Mouse (Mus musculus) lung, embryonic 16.5 days (tissue): ENCODE data around the gene Gpr135. TPM values are rescaled to one million over a fixed set of nuclear protein-coding genes. Genes with fewer than 3 reads are reported as not detected.
A peak's percentile ranks its signal among the peaks of the same experiment; 100 is the strongest.

Experiments used
- ATAC-seq: fragments of 200-750 bp; cut with Nextera tagmentation; 2 replicates; pipeline ENCODE4 v1.8.0; 2017; ENCODE audit warnings: low read depth, mild to moderate bottlenecking, moderate library complexity
- H3K27ac ChIP-seq: fragments of 300-500 bp; sonication (generic); 2 replicates; pipeline ENCODE4 v1.5.1; 2014; ENCODE audit warnings: mild to moderate bottlenecking, control low read depth, low read length
- H3K27me3 ChIP-seq: fragments of 300-500 bp; sonication (generic); 2 replicates; pipeline ENCODE4 v1.6.1; 2014; ENCODE audit warnings: low read depth, low read length, mixed read lengths; ENCODE audit not compliant: control insufficient read depth, insufficient read depth
- H3K36me3 ChIP-seq: fragments of 300-500 bp; sonication (generic); 2 replicates; pipeline ENCODE4 v1.6.1; 2014; ENCODE audit warnings: low read length; ENCODE audit not compliant: control insufficient read depth, insufficient read depth
- H3K4me1 ChIP-seq: fragments of 300-500 bp; sonication (generic); replicated peaks from 2 replicates; pipeline ENCODE4 v1.6.1; 2014; ENCODE audit warnings: low read length, mixed read lengths; ENCODE audit not compliant: control insufficient read depth, insufficient read depth
- H3K4me2 ChIP-seq: fragments of 300-500 bp; sonication (generic); 2 replicates; pipeline ENCODE4 v1.6.1; 2014; ENCODE audit warnings: low read depth, low read length, control low read depth
- H3K4me3 ChIP-seq: fragments of 300-500 bp; sonication (generic); 2 replicates; pipeline ENCODE4 v1.5.1; 2014; ENCODE audit warnings: mild to moderate bottlenecking, low read length, control low read depth
- H3K9ac ChIP-seq: fragments of 300-500 bp; sonication (generic); 2 replicates; pipeline ENCODE4 v1.6.1; 2014; ENCODE audit warnings: low read length, control low read depth
- H3K9me3 ChIP-seq: fragments of 300-500 bp; sonication (generic); 2 replicates; pipeline ENCODE4 v1.6.1; 2016; ENCODE audit warnings: low read length; ENCODE audit not compliant: control insufficient read depth
- WGBS: fragments of 180-500 bp; shearing (Covaris S2); extraction: QIAGEN DNeasy Blood & Tissue Kit; methylation state at CpG from one replicate; pipeline ENCODE4 v1.1.7; 2014; 5-methylcytosine and 5-hydroxymethylcytosine counted together
- polyA plus RNA-seq: library from polyadenylated mRNA; unstranded; fragments of >200 nt; fragmentation: Nextera tagmentation; extraction: Ambion mirVana; gene quantifications from 2 replicates; pipeline ENCODE4 v1.2.1, GENCODE M21; 2015

Gene Gpr135
- 0.34 and 0.46 TPM in 2 replicates for polyA plus RNA-seq

DNA sequence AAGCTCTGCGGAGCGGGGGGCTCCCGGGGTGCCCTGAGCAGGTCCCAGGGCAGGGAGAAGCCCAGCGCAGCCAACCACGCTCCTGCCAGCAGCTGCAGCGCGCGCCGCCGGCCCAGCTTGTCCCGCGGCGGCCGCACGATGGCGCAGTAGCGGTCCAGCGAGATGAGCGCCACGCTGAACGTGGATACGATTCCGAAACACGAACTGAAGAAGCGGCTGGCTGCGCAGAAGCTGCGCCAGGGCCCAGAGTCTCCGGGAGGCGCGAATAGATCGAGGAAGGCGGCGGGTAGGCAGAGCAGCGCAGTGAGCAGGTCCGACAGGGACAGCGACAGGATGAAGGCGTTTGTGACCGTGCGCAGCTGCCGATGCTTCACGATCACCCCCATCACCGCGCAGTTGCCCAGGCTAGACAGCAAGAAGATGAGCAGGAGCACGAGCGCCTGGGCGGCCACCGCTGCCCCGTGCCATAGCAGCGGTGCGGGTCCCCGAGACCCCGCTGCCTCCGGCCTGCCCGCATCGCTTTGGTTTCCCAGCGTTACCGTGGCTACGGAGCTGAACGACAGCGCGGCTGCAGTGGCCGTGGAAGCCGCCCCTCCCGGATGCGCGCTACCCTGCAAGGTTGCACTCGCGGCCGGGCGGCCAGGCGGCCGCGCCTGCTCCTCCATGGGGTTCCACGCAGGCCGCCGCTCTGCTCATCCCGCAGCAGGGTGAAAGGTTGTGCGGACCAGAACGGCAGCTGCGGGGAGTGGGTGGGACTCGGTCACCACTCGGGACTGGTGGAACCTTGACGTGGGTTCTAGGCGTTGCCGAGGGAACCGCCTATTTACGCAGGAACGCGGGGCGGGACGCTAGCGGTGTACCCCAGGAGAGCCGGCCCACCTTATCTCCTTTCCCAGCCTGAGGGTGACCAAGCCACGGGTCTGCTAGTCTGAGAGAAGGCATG lies at the start of gene Gpr135:
Gene Gpr135 (minus strand): TSS at position 799 of the 943 bp plus-strand sequence.
- Histone ChIP-seq H3K36me3 (0 out of 2 replicates have a peak, but pooled peaks cover 4% of the 10 kb centered on the region), H3K27me3 (peaks cover 12% of the 10 kb centered on the region), H3K4me3 (peak within 1 kb of the TSS; percentile 74), H3K4me1 (peaks cover 4% of the 10 kb centered on the region; the same call in 1 of the 2 replicates), H3K9me3 (no peaks in the 10 kb centered on the region), H3K4me2 (peak within 1 kb of the TSS; percentile 99), H3K9ac (peak within 1 kb of the TSS; percentile 68), H3K27ac (no peak within 1 kb of the TSS)
- ATAC-seq, result peak; percentile 93
- WGBS, result 1% methylated on average over 91 of the region's 94 CpGs

DNA sequence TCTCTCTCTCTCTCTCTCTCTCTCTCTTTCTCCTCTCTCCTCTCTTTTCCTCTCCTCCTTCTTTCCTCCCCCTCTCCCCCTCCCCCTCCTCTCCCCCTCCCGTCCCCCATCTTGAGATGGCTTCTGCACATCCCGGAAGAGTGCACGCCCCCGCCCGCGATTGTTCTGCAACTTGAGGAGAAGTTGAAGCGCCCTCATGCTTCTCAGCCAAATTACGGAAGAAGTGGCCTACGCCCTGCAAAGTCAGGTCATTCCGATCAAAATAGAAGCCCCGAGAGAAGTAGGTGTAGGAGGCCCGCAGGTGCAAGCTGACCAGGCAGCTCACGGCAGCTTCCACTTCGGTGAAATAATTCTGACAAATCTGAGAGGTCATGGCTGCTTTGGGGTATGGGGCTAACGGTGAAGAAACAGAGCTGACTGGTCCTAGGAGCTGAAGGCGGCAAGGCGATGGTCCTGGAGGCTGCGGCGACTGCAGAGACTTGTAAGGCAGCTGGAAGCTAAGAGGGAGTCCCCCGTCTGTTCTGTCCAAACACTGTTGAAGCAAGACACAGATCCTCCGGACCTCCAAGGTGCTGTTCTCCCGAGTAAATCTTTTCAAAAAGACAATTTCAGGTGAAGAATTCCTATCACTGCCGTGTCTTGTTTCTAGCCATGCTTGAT lies 44.9 kb upstream of the Gpr135 start:
- no peaks in the 10 kb centered on the region for H3K27me3 ChIP-seq
- no peak overlapping the region for H3K4me3 ChIP-seq
- ATAC-seq, result no peak
- no peak overlapping the region for H3K9ac ChIP-seq
- H3K4me2 ChIP-seq, result no peak overlapping the region
- WGBS, result 63% methylated on average over 22 of the region's 23 CpGs
- no peaks in the 10 kb centered on the region for H3K4me1 ChIP-seq
- no peak overlapping the region for H3K27ac ChIP-seq
- H3K36me3 ChIP-seq, result no peaks in the 10 kb centered on the region
- H3K9me3 ChIP-seq, result no peaks in the 10 kb centered on the region

DNA sequence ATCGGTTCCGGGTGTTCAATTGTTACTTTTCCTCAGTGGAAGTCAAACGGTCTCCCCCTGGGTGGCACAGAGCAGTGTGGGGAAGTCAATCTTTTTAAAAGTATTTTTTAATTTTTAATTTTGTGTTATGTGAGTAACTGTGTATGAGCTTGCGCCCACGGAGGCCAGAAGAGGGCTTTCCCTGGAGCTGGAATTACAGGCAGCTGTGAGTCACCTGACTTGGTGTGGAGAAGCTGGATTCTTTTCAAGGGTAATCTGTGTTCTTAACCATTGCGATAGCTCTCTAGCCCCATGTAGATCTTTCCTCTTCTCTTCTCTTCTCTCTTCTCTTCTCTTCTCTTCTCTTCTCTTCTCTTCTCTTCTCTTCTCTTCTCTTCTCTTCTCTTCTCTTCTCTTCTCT lies 44.2 kb upstream of the Gpr135 start:
- Histone ChIP-seq H3K27ac (no peak overlapping the region), H3K4me1 (no peaks in the 10 kb centered on the region), H3K9ac (no peak overlapping the region), H3K4me3 (no peak overlapping the region), H3K4me2 (no peak overlapping the region), H3K27me3 (no peaks in the 10 kb centered on the region), H3K36me3 (no peaks in the 10 kb centered on the region), H3K9me3 (no peaks in the 10 kb centered on the region)
- WGBS, result 71% methylated on average over 6 of the region's 6 CpGs
- no peak for ATAC-seq

DNA sequence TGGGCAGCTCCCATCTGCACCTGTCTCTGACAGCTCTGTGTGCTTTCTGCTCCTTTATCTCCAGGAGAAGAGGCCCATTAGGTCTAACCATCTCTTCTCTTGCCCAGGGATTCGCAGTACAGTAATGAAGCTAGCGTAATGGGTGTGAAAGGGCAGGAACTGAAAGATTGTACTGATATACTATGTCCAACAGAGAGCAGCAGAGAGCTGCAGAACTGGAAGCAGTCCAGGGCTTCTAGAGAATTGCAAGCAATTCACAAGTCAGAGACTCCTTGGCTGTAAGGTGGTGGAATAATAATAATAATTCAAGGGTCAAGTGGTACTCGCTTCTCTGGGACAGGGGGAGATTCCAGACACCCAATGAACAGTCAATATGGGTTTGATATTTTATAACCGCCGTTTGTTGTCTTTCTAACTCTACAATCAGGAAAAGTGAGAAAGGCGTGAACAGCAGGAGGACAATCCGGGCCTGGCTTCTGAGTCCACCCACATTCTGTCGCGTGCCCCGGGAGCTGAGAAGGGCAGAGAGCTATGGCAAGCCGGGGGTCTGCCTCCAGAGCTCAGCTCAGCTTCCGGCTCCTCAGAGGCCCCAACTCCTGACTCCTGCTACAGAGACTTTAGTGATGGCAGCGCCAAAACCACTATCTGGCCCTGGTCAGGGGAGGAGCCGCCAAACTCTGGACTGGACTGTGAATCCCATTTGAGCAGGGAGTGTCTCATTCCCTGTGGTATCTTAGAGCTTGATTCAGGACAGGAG lies 33.8 kb upstream of the Gpr135 start:
- no peaks in the 10 kb centered on the region for H3K9me3 ChIP-seq
- H3K27ac ChIP-seq, result no peak overlapping the region
- H3K9ac ChIP-seq, result no peak overlapping the region
- ATAC-seq, result peak; percentile 51; the same call in 1 of the 2 replicates
- peaks cover 3% of the 10 kb centered on the region; the same call in 1 of the 2 replicates for H3K36me3 ChIP-seq
- H3K4me3 ChIP-seq, result no peak overlapping the region
- peak overlapping the region; percentile 18 for H3K4me2 ChIP-seq
- 27% methylated on average over 14 of the region's 14 CpGs for WGBS
- no peaks in the 10 kb centered on the region for H3K27me3 ChIP-seq
- no peaks in the 10 kb centered on the region; the same call in 1 of the 2 replicates for H3K4me1 ChIP-seq

DNA sequence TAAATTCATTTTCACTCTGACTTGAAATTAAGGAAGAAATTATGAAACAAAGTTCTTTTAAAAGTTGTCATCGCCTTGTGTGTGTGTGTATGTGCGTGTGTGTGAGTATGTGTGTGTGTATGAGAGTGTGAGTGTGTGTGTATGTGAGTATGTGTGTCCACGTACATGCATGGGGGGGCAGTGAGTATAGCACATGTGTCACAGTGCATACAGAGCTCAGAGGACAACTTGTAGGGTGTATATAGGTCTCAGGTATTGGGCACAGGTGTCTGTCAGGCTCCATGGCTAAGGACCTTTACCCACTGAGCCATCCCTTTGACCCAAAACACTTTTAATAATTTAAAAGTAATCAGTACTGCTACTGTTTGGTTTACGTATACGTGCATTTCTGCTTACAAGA lies 33.1 kb upstream of the Gpr135 start:
- H3K9ac ChIP-seq, result no peak overlapping the region

DNA sequence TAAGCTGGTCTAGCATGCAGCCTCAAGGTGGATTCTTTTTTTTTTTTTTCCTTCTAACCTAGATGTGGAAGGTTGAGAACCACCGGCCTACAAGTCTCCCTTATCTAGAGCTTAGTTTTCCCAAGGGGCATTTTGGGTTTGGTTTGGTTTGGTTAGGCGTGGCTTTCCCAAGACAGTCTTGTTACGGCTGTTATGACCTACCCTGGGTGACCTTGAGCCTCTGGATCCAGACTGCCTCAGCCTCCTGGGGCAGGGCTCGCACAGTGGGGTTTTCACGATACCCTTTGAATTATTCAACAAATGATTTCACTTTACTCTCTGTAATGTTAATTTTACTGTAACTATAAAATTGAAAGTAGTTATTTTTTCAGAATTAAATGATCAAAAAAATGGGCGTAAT lies 31.9 kb upstream of the Gpr135 start:
- no peaks in the 10 kb centered on the region; the same call in 1 of the 2 replicates for H3K4me1 ChIP-seq
- no peak overlapping the region for H3K4me3 ChIP-seq
- H3K36me3 ChIP-seq, result peaks cover 4% of the 10 kb centered on the region
- H3K27ac ChIP-seq, result no peak overlapping the region
- no peaks in the 10 kb centered on the region for H3K9me3 ChIP-seq
- H3K9ac ChIP-seq, result no peak overlapping the region
- ATAC-seq, result no peak
- WGBS, result 85% methylated on average over 6 of the region's 6 CpGs
- no peaks in the 10 kb centered on the region for H3K27me3 ChIP-seq
- H3K4me2 ChIP-seq, result no peak overlapping the region

More for the DNA sequence above, 33.1 kb upstream of the Gpr135 start:
- no peak overlapping the region for H3K27ac ChIP-seq
- no peaks in the 10 kb centered on the region; the same call in 1 of the 2 replicates for H3K4me1 ChIP-seq
- no peaks in the 10 kb centered on the region for H3K9me3 ChIP-seq
- H3K4me3 ChIP-seq, result no peak overlapping the region
- no peak overlapping the region for H3K4me2 ChIP-seq
- 82% methylated on average over 5 of the region's 5 CpGs for whole genome bisulfite sequencing
- ATAC-seq, result 0 out of 2 replicates have a peak, but pooled peaks have one; percentile 36
- H3K36me3 ChIP-seq, result peaks cover 3% of the 10 kb centered on the region; the same call in 1 of the 2 replicates
- no peaks in the 10 kb centered on the region for H3K27me3 ChIP-seq

DNA sequence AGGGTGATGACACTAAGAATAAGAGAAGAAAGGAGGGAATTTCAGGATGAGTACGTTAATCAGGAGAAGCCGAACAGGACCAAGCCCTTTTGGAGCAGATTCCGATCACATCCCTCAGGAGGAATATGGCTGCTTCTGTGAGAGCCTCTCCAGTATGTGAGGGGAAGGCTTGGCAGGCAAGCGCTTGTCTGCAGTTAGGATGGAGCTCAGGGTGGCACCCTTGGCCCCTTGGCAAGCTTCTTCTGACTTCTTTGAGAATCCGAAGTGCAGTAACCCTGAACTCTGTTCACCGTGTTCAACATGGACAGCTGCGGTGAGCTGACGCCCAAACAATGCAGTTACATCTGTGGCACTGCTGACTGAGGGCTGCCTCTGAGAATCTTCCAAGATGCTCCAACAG lies 26.0 kb upstream of the Gpr135 start:
- Histone ChIP-seq H3K4me1 (no peaks in the 10 kb centered on the region), H3K27ac (no peak overlapping the region), H3K36me3 (peaks cover 36% of the 10 kb centered on the region), H3K27me3 (no peaks in the 10 kb centered on the region), H3K4me2 (no peak overlapping the region), H3K9me3 (no peaks in the 10 kb centered on the region), H3K9ac (no peak overlapping the region), H3K4me3 (no peak overlapping the region)
- ATAC-seq, result no peak
- 94% methylated on average over 8 of the region's 8 CpGs for WGBS

DNA sequence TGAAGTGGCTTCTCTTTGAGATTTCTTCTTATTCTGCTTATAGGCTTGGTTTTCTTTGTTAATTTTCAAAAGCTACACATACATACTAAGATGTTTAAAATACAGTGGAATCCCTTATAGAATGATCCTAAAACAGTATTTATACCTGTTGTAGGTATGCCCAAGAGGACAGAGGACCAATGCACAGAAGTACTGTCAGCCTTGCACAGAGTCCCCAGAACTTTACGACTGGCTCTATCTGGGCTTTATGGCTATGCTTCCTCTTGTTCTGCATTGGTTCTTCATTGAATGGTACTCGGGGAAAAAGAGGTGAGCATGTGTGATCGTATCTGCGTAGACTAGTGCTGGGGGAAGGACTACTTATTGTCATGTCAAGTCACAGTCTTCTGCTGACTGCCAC lies 18.9 kb upstream of the Gpr135 start:
- Histone ChIP-seq H3K27me3 (no peaks in the 10 kb centered on the region), H3K36me3 (peaks cover 13% of the 10 kb centered on the region; the same call in 1 of the 2 replicates), H3K4me1 (peaks cover 14% of the 10 kb centered on the region), H3K27ac (no peak overlapping the region), H3K4me2 (no peak overlapping the region), H3K4me3 (no peak overlapping the region), H3K9me3 (no peaks in the 10 kb centered on the region), H3K9ac (no peak overlapping the region)
- no peak for ATAC-seq
- WGBS, result 91% methylated on average over 4 of the region's 4 CpGs
